Mouse (Mus musculus) left cerebral cortex, adult 2 months (tissue): ENCODE data around the gene Rassf6. TPM values are rescaled to one million over a fixed set of nuclear protein-coding genes. Genes with fewer than 3 reads are reported as not detected.

Experiments used
- DNase-seq, 2 experiments: peaks; one replicate each; pipeline ENCODE4 v3.0.0; 2021 to 2022; ENCODE audit warnings: low spot score in 2 of 2, mixed read lengths in 1 of 2; ENCODE audit errors: extremely low spot score in 1 of 2
- H3K27ac ChIP-seq: fragments of 200-600 bp; 2 replicates; pipeline ENCODE4 v1.8.1; 2022
- H3K4me3 ChIP-seq: fragments of 200-600 bp; 2 replicates; pipeline ENCODE4 v1.8.1; 2022
- CTCF ChIP-seq: fragments of 200-600 bp; IDR thresholded peaks from 2 replicates; pipeline ENCODE4 v1.8.1; 2022; ENCODE audit warnings: antibody characterized with exemption, mild to moderate bottlenecking, moderate library complexity
- intact Hi-C: fragments of 180-260 bp; cut with DNase I; formaldehyde crosslinking; loops from one replicate; pipeline ENCODE4 v1.15.1; 2025
- total RNA-seq, 2 experiments: library from RNA; stranded (reverse); gene quantifications; 2 replicates each; pipeline ENCODE4 v1.2.3; 2021

Gene Rassf6
- total RNA-seq, 2 experiments from 2014 or later = 1.6 to 2.3 TPM

DNA sequence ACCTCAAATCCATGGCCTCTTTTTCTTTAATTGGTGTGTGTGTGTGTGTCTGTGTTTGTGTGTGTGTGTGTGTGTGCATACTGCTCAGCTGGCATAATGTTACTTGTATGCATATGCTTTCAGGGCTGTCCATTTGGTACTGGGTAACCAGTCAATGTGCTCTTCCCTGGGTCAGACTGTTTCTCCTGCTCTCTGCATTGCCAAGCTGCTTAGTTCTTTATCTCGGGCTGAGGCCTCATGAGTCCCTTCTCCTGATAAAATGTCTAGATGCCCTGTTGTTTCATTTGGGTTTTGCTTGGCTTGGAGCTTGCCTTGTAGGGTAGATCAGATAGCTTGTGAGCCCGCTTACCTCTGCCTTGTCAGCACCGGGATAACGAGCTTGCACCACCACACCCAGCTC lies 77.6 kb downstream of the Rassf6 start:
- no peak for TF ChIP-seq CTCF
- Histone ChIP-seq H3K27ac (no peak overlapping the region), H3K4me3 (no peak overlapping the region)
- intact Hi-C loops = no loop called here
- DNase-seq = no peak

DNA sequence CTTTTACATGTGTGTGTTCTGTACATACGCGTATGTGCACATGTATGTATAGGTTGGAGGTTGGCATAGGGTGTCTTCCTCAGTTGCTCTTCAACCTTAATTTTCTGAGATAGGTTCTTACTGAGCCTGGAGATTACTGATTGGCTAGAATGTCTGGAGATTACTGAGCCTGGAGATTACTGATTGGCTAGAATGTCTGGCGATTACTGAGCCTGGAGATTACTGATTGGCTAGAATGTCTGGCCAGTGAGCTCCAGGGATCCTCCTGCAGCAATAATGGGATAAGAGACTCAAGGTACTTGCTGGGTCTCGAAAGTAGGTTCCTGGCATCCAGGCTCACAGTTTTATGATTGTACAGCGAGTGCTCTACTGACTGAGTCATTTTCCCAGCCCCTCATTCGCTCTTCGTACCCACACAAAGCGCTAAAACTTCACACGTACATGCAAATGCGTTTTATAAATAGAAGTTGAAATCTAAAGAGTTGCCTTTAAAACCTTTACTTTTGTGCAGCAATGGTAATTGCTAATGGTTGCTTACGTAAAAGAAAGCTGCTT lies 78.7 kb downstream of the Rassf6 start:
- TF ChIP-seq CTCF = no peak
- peak overlapping the region; percentile 21 for H3K27ac ChIP-seq
- peak; percentile 22 to 27 for DNase-seq
- no peak overlapping the region for H3K4me3 ChIP-seq
- intact Hi-C loops = no loop called here

DNA sequence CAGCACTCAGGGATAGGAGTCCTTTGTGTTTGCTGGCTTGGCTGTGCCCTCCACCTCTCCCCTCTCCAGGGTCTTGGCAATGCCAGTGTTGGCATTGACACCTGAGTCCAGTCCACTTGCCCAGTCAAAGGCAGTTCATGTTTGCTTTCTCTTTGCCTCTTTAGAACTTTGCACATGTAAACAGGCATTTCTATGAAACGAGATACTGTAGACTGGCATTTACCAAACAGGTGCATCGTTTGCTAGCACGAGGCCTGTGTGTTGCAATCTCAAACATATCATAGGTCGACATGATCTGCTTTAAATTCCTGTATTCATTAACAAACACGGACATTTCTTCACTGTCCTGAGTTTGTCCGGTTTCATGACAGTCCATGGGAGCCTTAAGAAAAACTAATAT lies 79.7 kb downstream of the Rassf6 start, which contains the start of gene 5830473C10Rik:
Gene 5830473C10Rik, plus strand, starts transcription at position 365 of the 400 bp plus-strand sequence.
- Histone ChIP-seq H3K27ac (peak within 1 kb of the TSS; percentile 21), H3K4me3 (no peak within 1 kb of the TSS)
- intact Hi-C loops = no loop called here
- no peak for TF ChIP-seq CTCF
- no peak for DNase-seq

DNA sequence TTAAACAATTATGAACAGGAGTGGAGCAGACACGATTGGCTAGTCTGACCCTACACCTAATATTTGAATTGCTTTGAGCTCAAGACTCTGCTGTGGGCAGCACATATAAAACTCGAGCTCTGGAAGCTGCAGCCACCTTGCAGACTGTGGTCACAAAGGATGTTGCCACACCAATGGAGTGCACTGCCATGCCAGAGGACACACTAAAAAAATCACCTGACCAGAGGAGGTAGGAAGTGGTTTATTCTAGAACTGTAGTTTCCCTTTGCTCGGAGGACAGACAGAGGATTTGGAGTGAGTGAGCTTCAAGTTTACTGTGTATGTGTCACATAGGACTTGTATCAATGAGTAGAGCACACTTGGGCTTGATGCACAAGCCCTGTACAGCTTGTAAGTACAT lies 84.4 kb downstream of the Rassf6 start:
- no peak for TF ChIP-seq CTCF
- intact Hi-C loops = no loop called here

More for the DNA sequence above, 84.4 kb downstream of the Rassf6 start:
- no peak for DNase-seq
- no peak overlapping the region for H3K4me3 ChIP-seq
- H3K27ac ChIP-seq = no peak overlapping the region

Other genes starting within 250 kb of the Rassf6 start
- not detected for gene Alb, start 179.8 kb downstream of the Rassf6 start, total RNA-seq
- gene Afp, start 149.9 kb downstream of the Rassf6 start, total RNA-seq = under 1 TPM in 1 of 2 experiments, not detected in 1; 0.75 TPM
- not detected for gene Afm, start 121.7 kb downstream of the Rassf6 start, total RNA-seq
- under 1 TPM; 0.14 to 0.18 TPM for gene 5830473C10Rik, start 79.5 kb downstream of the Rassf6 start, total RNA-seq
- gene Cxcl5, start 118.7 kb upstream of the Rassf6 start, total RNA-seq = under 1 TPM in 1 of 2 experiments, not detected in 1; 0.35 TPM
- gene Ppbp, start 127.9 kb upstream of the Rassf6 start, total RNA-seq = under 1 TPM; 0.44 to 0.66 TPM
- gene Pf4, start 131.8 kb upstream of the Rassf6 start, total RNA-seq = 1 to 10 TPM; 3.5 to 3.8 TPM
- gene Cxcl3, start 145.4 kb upstream of the Rassf6 start, total RNA-seq = not detected
- gene Cxcl15, start 153.9 kb upstream of the Rassf6 start, total RNA-seq = not detected